Mouse (Mus musculus) lung, embryonic 15.5 days (tissue): ENCODE results near the gene Dnm3. TPM values are rescaled to one million over a fixed set of nuclear protein-coding genes. Genes with fewer than 3 reads are reported as not detected.

ENCODE experiments used
- ATAC-seq: fragments of 200-750 bp; cut with Nextera tagmentation; 2 replicates; pipeline ENCODE4 v1.8.0; 2017; ENCODE audit warnings: moderate number of reproducible peaks, borderline replicate concordance; ENCODE audit not compliant: low FRiP score, low TSS enrichment; ENCODE audit errors: extremely low read depth
- H3K27ac ChIP-seq: fragments of 300-500 bp; sonication (generic); 2 replicates; pipeline ENCODE4 v1.5.1; 2015; ENCODE audit warnings: moderate library complexity, mild to moderate bottlenecking, inconsistent platforms
- H3K27me3 ChIP-seq: fragments of 300-500 bp; sonication (generic); 2 replicates; pipeline ENCODE4 v1.6.1; 2015; ENCODE audit warnings: inconsistent platforms
- H3K36me3 ChIP-seq: fragments of 300-500 bp; sonication (generic); 2 replicates; pipeline ENCODE4 v1.6.1; 2015; ENCODE audit warnings: inconsistent platforms
- H3K4me1 ChIP-seq: fragments of 300-500 bp; sonication (generic); 2 replicates; pipeline ENCODE4 v1.6.1; 2015; ENCODE audit warnings: inconsistent platforms
- H3K4me2 ChIP-seq: fragments of 300-500 bp; sonication (generic); 2 replicates; pipeline ENCODE4 v1.6.1; 2015; ENCODE audit warnings: inconsistent platforms, mild to moderate bottlenecking, moderate library complexity
- H3K4me3 ChIP-seq: fragments of 300-500 bp; sonication (generic); 2 replicates; pipeline ENCODE4 v1.5.1; 2015; ENCODE audit warnings: mild to moderate bottlenecking, inconsistent platforms
- H3K9ac ChIP-seq: fragments of 300-500 bp; sonication (generic); 2 replicates; pipeline ENCODE4 v1.6.1; 2015; ENCODE audit warnings: inconsistent platforms
- H3K9me3 ChIP-seq: fragments of 300-500 bp; sonication (generic); 2 replicates; pipeline ENCODE4 v1.6.1; 2016; ENCODE audit warnings: inconsistent platforms
- WGBS: fragments of 180-500 bp; shearing (Covaris S2); methylation state at CpG from one replicate; pipeline ENCODE4 v1.1.7; 2015; 5-methylcytosine and 5-hydroxymethylcytosine counted together
- polyA plus RNA-seq: library from polyadenylated mRNA; unstranded; fragments of >200 nt; fragmentation: Nextera tagmentation; extraction: Ambion mirVana; gene quantifications from 2 replicates; pipeline ENCODE4 v1.2.1, GENCODE M21; 2015

Gene Dnm3
- polyA plus RNA-seq, 1 experiment from 2014 or later = 2.7 TPM

DNA sequence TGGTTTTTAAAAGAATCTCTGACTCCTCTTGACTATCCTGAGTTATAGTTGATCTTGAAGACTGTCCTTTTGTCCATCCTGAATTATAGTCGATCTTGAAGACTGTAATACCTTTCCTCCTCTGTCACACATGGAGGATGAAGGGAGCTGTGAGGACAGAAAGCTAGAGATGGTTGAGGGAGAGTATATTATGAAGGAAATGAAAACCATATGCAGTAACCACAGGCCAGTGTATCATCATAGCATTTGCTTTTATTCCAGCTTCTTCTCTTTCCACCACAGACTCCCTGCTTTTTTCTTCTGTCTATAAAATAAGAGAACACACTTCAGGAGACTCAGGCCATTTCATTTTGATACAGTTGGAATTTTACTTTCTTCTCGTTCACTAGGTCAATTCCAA is 497.8 kb downstream of the Dnm3 start:
- Histone ChIP-seq H3K36me3 (no peaks in the 10 kb centered on the region), H3K9ac (no peak overlapping the region), H3K9me3 (no peaks in the 10 kb centered on the region), H3K4me1 (peaks cover 10% of the 10 kb centered on the region), H3K4me2 (no peak overlapping the region), H3K27ac (no peak overlapping the region), H3K4me3 (no peak overlapping the region), H3K27me3 (no peaks in the 10 kb centered on the region)
- 72% methylated on average over 2 of the region's 2 CpGs for WGBS
- no peak for ATAC-seq

DNA sequence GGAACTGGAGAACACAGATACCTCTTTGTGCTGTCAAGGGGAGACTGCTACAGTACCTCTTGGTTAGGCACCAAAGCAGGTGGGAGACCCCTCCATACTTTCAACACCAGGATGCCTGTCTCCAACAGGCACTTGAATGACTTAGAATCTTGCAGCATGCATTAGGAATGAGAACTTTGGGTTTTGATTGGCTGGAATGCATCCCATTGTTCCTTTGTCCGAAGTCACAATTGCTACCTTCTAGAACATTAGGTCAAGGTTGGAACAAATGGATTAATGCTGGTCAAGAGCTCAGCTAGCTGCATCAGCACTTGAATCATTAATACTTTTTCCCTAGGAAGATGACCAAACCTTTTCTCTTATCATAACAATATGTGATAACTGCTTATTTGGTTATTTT is 498.3 kb downstream of the Dnm3 start, which contains the start of gene 4930558K02Rik:
4930558K02Rik (minus strand) TSS at position 101 of the 400 bp plus-strand sequence.
- Histone ChIP-seq H3K9ac (no peak within 1 kb of the TSS), H3K27me3 (no peaks in the 10 kb centered on the region), H3K4me3 (no peak within 1 kb of the TSS), H3K4me1 (peaks cover 10% of the 10 kb centered on the region), H3K27ac (no peak within 1 kb of the TSS), H3K4me2 (no peak within 1 kb of the TSS), H3K36me3 (no peaks in the 10 kb centered on the region), H3K9me3 (no peaks in the 10 kb centered on the region)
- ATAC-seq = no peak
- 73% methylated on average over 1 of the region's 1 CpGs for WGBS

DNA sequence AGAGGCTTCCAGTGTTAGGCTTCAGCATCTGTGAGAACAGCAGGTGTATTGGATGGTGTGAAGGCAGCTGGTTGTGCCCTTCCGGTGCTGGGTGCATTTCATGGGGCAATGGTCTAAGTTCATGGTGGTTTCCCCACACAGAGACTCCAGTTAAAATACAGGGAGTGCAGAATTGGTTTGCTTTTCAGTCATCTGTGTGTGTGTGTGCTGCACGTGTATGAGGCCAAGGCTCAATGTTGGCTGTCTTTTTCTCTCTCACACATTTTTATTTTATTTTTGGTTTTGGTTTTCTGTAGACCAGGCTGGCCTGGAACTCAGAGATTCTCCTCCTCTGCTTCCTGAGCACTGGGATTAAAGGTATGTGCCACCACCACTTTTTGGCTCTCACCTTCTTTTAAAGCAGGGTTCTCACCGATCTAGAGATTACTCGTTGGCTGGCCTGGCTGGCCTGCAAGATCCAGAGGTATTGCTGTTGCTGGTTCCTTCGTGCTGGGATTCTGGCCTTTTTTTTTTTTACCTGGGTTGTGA is 499.6 kb downstream of the Dnm3 start:
- Histone ChIP-seq H3K4me2 (no peak overlapping the region), H3K4me1 (peaks cover 10% of the 10 kb centered on the region), H3K9ac (no peak overlapping the region), H3K27me3 (no peaks in the 10 kb centered on the region), H3K9me3 (no peaks in the 10 kb centered on the region), H3K27ac (no peak overlapping the region), H3K36me3 (no peaks in the 10 kb centered on the region), H3K4me3 (no peak overlapping the region)
- no peak for ATAC-seq
- WGBS = 77% methylated on average over 5 of the region's 5 CpGs

DNA sequence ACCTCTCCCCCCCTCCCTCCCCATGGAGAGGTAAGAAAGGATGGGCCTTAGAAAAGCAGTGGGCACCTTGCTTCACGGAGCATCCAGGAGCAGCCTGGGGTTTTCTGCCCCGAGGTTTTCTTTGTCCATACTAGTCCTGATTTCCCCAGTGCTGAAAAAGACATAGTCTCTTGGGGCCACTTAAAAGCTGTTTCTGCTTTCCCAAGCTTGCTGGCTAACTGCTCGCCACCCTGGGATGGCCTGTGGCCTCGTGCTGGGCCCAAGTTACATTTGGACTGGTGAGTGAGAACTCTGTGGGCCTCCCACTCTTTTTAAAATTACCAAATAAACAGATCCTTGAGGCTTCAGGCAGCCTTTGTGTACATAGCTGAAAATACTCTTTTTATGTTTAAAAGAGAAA is 500.5 kb downstream of the Dnm3 start:
- H3K36me3 ChIP-seq = no peaks in the 10 kb centered on the region
- no peak for ATAC-seq
- H3K9ac ChIP-seq = no peak overlapping the region
- H3K9me3 ChIP-seq = no peaks in the 10 kb centered on the region
- H3K4me1 ChIP-seq = peaks cover 10% of the 10 kb centered on the region
- no peaks in the 10 kb centered on the region for H3K27me3 ChIP-seq
- 61% methylated on average over 4 of the region's 4 CpGs for WGBS
- no peak overlapping the region for H3K27ac ChIP-seq
- no peak overlapping the region for H3K4me3 ChIP-seq
- no peak overlapping the region for H3K4me2 ChIP-seq

DNA sequence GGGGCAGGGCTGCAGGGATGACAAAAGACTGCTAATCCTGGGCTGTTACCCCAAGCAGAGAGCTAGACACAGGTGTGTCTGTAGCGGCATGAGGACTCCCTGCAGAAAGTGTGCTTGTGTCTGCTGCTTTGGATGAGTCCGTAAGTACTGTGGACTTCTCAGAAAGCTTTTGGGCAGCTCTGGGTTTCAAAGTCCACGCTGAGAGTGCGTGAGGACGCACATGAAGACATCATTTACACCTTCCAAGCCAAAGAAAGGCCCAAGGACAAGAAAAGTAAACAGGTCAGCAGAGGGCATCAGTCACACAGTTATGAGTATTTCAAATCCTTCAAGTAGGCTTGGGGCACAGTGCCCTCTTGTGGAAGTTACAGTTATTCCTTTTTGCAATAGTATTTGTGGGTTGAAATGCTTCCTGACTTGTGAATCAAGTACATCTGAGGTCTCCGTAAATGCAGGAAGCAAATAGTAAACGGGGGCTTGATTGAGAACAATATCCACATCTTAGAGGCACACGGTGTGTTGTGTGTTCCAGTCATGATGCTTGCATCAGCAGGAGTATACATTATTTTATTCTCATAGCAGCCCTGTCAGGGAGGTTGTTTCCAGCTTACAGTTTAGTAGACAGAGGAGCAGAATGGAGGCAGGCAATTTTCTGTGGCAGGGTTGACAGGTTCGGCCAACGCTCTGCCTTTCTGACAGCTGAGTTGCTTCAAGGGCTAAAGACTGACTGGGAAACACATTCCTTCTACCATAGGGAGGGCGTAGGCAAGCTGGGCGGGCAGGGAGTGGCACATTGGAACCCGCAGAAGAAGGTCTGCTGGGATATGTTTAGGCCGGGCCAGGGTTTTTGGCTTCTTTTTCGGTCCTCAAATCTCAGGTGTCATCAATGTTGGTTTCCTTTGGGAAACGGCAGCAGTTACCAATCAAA is 501.3 kb downstream of the Dnm3 start:
- H3K9ac ChIP-seq = no peak overlapping the region
- ATAC-seq = peak; percentile 79; the same call in 1 of the 2 replicates
- no peaks in the 10 kb centered on the region for H3K9me3 ChIP-seq
- H3K27ac ChIP-seq = no peak overlapping the region
- H3K27me3 ChIP-seq = no peaks in the 10 kb centered on the region
- WGBS = 39% methylated on average over 16 of the region's 16 CpGs
- H3K4me3 ChIP-seq = no peak overlapping the region
- peaks cover 10% of the 10 kb centered on the region for H3K4me1 ChIP-seq
- H3K4me2 ChIP-seq = no peak overlapping the region; the same call in 1 of the 2 replicates
- 0 out of 2 replicates have a peak, but pooled peaks cover 2% of the 10 kb centered on the region for H3K36me3 ChIP-seq

DNA sequence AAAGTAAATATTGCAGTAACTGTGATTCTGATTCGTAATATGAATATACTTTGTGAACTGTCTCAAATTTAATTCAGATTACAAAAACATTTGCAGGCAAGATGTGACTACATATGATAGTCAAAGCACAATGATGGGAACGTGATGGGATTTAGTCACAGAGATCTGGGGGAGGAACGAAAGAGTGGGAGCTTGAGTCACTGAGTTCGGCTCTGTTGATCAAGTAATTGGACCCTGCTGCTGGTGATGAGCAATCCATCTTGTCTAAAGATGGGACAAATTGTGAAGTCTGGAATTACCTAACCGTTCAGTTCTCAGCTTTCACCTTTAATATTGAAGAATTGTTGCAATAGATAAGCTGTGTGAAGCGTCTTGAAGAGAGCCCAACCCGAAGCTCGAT is 505.6 kb downstream of the Dnm3 start:
- H3K27ac ChIP-seq = no peak overlapping the region
- H3K4me2 ChIP-seq = no peak overlapping the region
- 81% methylated on average over 8 of the region's 8 CpGs for WGBS
- H3K4me1 ChIP-seq = peaks cover 20% of the 10 kb centered on the region
- 0 out of 2 replicates have a peak, but pooled peaks cover 9% of the 10 kb centered on the region for H3K36me3 ChIP-seq
- no peaks in the 10 kb centered on the region for H3K9me3 ChIP-seq
- ATAC-seq = no peak
- H3K27me3 ChIP-seq = no peaks in the 10 kb centered on the region
- no peak overlapping the region for H3K9ac ChIP-seq
- no peak overlapping the region for H3K4me3 ChIP-seq

DNA sequence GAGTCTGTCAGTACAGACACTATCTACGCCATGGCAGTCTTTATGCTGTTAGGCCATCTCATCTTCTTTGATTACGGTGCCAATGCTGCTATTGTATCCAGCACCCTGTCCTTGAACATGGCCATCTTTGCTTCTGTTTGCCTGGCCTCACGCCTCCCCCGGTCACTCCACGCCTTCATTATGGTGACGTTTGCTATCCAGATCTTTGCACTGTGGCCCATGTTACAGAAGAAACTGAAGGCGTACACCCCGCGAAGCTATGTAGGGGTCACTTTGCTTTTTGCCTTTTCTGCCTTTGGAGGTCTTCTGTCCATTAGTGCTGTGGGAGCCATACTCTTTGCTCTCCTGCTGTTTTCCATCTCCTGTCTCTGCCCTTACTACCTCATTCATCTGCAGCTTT is 507.0 kb downstream of the Dnm3 start:
- Histone ChIP-seq H3K4me3 (no peak overlapping the region), H3K27ac (no peak overlapping the region), H3K9ac (no peak overlapping the region), H3K4me2 (no peak overlapping the region), H3K27me3 (no peaks in the 10 kb centered on the region), H3K36me3 (0 out of 2 replicates have a peak, but pooled peaks cover 9% of the 10 kb centered on the region), H3K4me1 (peaks cover 12% of the 10 kb centered on the region), H3K9me3 (no peaks in the 10 kb centered on the region)
- ATAC-seq = no peak
- WGBS = 91% methylated on average over 9 of the region's 9 CpGs

DNA sequence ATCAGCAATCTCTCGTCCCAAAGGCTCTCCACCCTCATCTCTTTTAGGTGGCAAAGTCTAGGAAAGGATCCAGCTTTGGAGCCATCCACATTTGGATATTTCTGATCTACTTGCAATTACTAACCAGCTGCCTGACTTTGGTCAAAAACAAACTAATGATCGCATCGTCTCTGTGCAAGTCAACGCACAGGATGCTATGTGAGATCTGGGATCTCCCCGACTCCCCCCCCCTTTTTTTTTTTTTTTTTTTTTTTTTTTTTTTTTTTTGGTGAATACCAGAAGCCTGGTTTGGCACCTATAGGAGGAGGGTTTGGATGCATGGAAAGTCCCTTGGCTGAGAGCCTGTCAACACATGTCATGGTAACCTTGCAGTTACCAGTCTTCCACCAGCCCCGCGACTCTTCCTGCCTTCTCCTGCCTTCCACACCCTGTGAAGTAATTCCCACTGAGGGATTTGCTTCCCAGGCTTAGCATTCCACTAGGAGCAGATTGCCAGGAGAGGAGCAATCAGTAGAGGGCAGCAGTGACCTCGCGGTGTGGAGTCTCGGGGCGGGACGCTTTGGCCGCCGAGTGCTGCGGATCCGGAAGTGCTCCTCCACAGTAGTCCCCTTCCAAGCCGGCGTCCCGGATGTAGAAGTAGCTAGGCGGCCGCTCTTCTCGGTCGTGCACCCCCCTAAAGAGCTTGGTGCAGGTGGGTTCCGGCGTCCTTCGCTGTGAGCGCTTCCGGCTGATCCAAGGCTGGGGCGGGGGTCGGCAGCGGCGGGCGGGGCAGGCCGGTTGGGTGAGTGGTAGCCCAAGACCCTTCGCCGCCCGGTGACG is 509.0 kb downstream of the Dnm3 start, which contains the start of gene Pigc:
Pigc (plus strand) TSS at position 598 of the 819 bp plus-strand sequence.
- Histone ChIP-seq H3K9me3 (no peaks in the 10 kb centered on the region), H3K4me3 (peak within 1 kb of the TSS; percentile 90), H3K27me3 (no peaks in the 10 kb centered on the region), H3K27ac (peak within 1 kb of the TSS; percentile 82), H3K36me3 (0 out of 2 replicates have a peak, but pooled peaks cover 9% of the 10 kb centered on the region), H3K4me1 (peaks cover 10% of the 10 kb centered on the region), H3K4me2 (peak within 1 kb of the TSS; percentile 60), H3K9ac (peak within 1 kb of the TSS; percentile 84)
- peak; percentile 98 for ATAC-seq
- 1% methylated on average over 38 of the region's 38 CpGs for WGBS

DNA sequence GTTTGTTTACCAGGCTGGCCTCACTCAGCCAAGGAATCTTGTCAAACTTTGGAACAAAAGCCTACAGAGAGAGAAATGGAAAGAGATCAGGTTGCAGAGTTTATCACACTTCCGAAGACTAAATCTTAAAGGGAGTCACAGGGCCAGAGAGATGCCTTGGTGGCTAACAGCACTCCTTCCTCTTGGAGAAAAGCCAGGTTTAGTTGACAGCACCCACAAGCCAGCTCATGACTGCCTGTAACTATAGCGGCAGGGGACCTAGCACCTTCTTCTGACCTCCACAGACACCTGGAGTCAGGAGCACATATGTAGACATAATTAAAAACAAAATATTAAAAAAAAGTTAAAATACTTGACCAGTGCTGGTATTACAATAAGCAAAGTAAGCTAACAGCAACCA is 509.9 kb downstream of the Dnm3 start:
- 59% methylated on average over 2 of the region's 2 CpGs for WGBS
- Histone ChIP-seq H3K4me2 (no peak overlapping the region), H3K4me3 (no peak overlapping the region), H3K27me3 (no peaks in the 10 kb centered on the region), H3K27ac (no peak overlapping the region), H3K36me3 (0 out of 2 replicates have a peak, but pooled peaks cover 9% of the 10 kb centered on the region), H3K4me1 (peaks cover 10% of the 10 kb centered on the region), H3K9ac (no peak overlapping the region), H3K9me3 (no peaks in the 10 kb centered on the region)
- ATAC-seq = no peak

DNA sequence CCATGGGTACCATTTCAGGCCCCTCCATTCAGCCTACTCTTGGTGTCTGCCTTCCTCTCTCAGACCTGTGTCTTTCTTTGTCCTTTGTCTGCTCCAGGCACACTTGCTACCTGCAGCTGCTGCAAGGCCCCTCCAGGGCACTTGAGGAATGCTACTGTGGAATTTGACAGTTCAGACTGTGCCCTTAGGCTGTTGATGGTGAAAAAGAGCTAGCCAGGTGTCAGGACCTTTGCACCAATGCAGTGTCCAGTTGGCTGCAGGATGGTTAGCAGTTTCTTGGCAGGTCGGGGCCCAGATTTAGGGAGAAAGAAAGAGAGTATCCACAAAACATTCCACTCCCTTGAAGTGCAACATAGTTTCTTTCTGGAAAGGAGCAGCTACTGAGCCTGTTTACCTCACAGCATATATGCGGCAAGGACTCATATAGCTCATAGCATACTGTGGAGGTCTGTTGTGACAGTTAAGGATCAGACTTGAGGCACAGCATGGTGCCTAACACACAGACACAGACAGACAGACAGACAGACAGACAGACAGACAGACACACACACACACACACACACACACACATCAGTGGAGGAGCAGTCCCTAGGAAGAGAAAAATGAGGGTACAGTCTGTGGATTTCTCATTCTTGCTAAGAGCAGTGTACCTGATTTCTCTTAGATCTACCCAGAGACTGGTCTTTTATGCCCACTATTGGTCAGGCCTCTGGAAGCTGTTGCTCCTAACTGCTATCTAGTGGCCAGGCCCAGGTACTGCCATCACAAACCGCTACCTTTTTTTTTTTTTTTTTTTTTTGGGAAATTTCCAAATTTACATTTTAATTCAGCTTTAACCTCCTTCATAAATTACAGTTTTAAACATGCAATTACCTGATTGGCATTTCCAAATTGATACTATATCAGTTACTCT is 515.1 kb downstream of the Dnm3 start:
- Histone ChIP-seq H3K36me3 (no peaks in the 10 kb centered on the region), H3K9ac (no peak overlapping the region), H3K4me1 (no peaks in the 10 kb centered on the region; the same call in 1 of the 2 replicates), H3K27me3 (no peaks in the 10 kb centered on the region), H3K9me3 (no peaks in the 10 kb centered on the region), H3K4me3 (no peak overlapping the region), H3K27ac (no peak overlapping the region), H3K4me2 (no peak overlapping the region)
- 35% methylated on average over 3 of the region's 3 CpGs for WGBS
- ATAC-seq = no peak
